Mouse (Mus musculus) lung, adult 18-20 months (tissue): Measurements from ENCODE around the gene Tll1.
A peak's percentile ranks its signal among the peaks of the same experiment; 100 is the strongest.

Source experiments
- DNase-seq, 2 experiments: peaks; one replicate each; pipeline ENCODE4 v3.0.0; 2022; ENCODE audit warnings: mixed read lengths in 2 of 2

The Tll1 gene

GRCm38 (mm10) chr8:64206024-64206385 lies at the start of gene Tll1:
Gene Tll1 (minus strand): TSS chr8:64206271.
- DNase-seq: peak; percentile 13

- DNase-seq: no peak
Measured at GRCm38 (mm10) chr8:64238645-64239044, 32.6 kb upstream of the Tll1 start.

GRCm38 (mm10) chr8:64221600-64221999 lies 15.5 kb upstream of the Tll1 start:
- peak; percentile 9 to 20 for DNase-seq

- no peak for DNase-seq
Measured at GRCm38 (mm10) chr8:64217644-64218043, 11.6 kb upstream of the Tll1 start.

GRCm38 (mm10) chr8:64216252-64216651 lies 10.2 kb upstream of the Tll1 start:
- DNase-seq: no peak

GRCm38 (mm10) chr8:64215374-64215773 lies 9.3 kb upstream of the Tll1 start:
- no peak for DNase-seq

DNA sequence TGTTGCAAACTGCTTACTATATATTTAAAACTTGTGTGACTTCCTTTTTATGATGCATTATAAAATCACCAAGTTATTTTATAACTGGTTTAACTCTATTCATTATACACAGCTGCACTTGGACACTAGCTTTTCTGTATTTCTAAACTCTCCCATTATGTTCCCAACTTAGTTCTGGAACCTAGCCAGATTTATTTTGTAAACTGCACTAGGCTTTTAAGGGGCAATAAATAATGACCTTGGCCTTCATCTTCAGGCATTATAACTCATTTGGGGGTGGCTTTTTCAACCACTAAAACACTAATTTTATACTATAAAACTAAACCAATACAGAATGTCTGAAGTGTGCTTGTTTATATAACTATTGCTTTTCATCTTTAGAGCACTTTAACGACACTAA lies 8.8 kb upstream of the Tll1 start:
- DNase-seq: no peak

DNA sequence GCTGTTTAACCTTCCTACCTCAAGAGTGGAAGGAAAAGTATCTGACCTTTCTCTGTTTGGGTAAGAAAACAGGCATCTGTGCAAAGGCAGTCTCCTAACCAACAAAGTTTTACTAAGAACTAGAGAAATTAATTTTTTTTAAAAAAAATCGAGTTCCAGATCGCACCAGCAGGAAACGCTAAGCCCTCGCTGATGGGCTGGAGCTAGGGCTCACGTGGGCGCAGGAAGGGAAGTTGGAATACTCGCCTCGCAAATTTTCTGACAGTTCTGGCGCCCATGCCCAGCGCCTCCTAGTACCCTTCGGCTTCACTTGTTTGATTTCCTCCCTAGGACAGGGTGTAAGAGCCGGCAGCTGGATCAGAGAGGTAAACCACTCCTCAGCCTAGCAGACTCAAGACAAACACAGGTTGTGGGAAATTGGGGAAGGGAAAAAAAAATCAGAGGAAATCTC lies 365 bp upstream of the Tll1 start:
- peak; percentile 36 to 39 for DNase-seq

GRCm38 (mm10) chr8:64205321-64206023 lies 599 bp downstream of the Tll1 start:
- DNase-seq: peak; percentile 14 to 28

- DNase-seq: peak; percentile 19 to 31
Measured at GRCm38 (mm10) chr8:64204801-64205311, 1.2 kb downstream of the Tll1 start.

DNA sequence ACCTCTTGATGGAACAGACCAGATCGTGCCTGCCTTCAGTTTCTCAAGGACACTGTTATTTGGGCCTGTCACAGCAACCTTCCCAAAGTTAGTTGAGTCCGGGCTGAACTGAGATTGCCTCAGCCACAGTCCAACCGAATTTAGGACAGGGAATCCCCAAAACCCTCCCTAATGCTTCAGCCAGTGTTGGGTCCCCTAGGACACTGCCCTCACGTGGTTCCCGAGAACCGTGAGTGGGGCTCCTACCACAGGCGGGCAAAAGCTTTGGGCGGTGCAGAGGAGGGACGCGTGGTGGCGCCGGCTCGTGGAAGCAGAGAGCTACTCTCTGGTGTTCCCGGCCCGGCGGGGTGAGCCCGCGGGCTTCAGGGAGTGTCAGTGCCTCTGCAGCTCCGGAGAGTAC lies 1.9 kb downstream of the Tll1 start:
- peak; percentile 75 to 82 for DNase-seq

- DNase-seq: no peak
Measured at GRCm38 (mm10) chr8:64198326-64198725, 7.7 kb downstream of the Tll1 start.

DNA sequence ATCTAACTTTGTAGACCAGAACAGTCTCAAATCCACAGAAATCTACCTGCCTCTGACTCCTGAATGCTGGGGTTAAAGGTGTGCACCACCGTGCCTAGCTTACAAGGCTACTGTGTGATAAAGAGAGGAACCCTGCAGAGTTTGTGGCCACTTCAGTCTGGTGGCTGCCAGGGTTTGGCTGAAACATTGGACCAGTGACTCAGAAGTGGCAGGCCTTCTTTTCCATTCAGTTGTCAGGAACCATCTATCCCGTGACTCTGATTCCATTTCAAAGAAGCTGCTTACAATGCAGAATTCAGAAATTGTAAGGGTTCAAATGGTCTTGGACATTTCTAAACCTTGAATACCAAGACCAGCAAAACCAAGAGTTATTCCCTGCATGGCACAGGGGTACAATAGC lies 12.7 kb downstream of the Tll1 start:
- no peak for DNase-seq

DNA sequence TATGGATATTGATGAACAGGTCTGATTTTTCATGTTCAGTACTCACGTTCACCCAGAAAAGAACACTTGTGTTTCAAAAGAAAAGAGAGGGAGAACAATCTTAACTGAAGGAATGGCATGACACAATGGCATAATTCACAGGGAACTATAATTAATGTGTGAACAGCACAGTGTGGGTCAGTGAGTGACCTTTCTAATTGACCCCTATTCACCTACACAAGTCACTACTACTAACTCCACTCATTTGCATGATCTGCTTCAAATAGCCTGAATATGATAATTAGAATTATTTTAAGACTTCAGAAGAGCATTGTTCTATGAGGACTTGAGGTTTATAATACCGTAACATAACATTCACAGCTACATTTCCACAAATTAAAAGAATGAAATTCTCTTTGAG lies 18.2 kb downstream of the Tll1 start:
- no peak for DNase-seq

DNA sequence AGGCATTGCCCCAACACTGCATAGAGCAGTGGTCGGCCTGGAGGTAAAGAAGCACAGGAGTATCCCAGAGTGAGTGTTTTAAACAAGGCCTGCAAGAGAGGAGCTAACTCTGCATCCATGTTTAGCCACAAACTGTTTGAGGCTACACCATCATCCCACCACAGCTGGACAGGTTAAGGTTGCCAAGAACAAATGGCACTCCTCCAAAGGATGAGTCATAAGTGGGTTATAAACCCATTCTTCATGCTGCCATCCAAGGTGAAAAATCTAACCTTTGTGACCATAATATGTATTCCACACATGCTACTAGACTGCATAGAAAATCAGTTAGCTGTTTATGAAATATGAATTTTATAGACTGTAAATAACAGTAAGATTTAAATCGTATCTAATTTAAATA lies 29.1 kb downstream of the Tll1 start:
- DNase-seq: no peak

- no peak for DNase-seq
Measured at GRCm38 (mm10) chr8:64174916-64175315, 31.2 kb downstream of the Tll1 start.

DNA sequence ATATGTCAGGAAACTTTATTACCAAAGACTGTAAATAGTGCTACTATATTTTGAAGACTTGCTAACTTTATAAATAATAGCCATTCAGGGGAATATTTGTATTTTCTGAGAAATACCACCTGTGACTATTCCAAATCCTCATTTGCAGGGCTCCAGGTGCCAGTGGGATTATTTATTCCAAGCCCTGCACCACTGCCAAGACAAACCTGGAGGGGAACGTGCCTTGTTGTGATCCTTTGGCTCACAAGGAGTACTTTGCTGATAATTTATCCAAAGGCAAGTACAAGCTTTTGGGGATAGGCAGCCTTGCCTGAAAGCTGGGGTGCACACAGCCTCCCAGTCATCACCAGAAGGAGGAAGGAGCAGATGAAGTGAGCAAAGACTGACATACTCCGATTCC lies 32.3 kb downstream of the Tll1 start:
- no peak for DNase-seq

DNA sequence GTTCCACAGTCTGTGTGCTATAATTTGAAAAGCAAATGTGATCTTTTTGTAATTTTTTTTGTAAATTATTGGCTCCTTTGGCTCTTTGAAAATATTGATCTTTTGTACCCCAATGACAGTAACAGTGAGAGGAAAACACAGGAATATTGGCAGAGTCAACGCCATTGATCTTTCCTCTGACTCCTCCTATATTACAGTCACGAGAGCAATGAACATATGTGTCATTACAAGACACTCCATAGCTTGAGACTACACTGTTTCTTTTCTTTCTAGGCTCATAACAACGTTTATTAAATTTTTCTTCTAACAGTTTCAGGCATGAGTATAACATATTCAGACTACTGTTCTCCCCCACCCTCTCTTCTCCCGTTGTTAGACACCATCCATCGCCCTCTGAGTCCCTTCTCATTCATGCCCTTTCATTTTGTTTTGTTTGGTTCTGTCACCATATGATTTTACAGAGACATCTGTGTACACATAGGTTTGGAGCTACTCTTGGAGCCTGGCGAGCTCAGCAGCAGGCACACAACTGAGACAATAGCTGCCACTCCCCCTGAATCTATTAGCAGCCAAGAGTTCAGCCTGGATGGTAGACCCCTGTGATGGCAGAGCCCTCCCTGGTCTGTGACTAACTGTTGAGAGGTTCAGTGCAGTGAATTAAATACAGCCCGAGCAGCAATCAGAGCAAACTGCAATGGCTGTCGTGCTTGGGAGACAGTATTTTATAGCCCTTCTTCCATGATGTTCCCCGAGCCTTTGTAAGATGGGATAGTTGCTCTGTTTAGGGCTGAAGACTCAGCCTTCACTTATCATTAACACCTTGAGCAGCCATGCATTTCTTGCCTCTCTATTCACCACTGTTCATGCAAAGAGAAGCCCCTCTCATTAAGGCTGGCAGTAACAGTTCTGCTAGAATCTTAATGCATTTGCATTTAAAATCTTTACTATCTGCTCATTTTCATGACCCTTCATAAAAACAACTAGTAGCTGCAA lies 52.9 kb downstream of the Tll1 start:
- no peak for DNase-seq

- DNase-seq: no peak
Measured at GRCm38 (mm10) chr8:64152216-64152804, 53.8 kb downstream of the Tll1 start.

GRCm38 (mm10) chr8:64136593-64136992 lies 69.5 kb downstream of the Tll1 start:
- DNase-seq: no peak

GRCm38 (mm10) chr8:64107190-64107589 lies 98.9 kb downstream of the Tll1 start:
- no peak for DNase-seq

DNA sequence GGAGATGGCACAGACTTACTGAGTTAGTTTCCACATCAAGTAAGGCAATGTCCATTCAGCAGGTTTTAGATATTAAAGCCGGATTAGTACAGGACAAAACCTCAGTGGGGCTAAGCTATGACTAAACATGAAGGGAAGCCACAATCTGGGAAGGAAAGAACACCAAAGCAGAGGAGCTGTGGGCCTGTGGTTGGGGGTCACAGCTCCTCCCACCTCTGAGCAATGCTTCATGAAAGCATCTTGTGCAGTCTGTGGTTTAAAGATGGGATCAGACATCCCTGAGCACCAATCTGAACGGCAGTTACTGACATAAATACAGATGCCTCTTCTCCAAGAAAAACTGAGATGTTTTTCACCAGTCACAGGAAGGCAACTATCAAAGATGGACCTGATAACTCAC lies 132.7 kb downstream of the Tll1 start:
- DNase-seq: no peak

DNA sequence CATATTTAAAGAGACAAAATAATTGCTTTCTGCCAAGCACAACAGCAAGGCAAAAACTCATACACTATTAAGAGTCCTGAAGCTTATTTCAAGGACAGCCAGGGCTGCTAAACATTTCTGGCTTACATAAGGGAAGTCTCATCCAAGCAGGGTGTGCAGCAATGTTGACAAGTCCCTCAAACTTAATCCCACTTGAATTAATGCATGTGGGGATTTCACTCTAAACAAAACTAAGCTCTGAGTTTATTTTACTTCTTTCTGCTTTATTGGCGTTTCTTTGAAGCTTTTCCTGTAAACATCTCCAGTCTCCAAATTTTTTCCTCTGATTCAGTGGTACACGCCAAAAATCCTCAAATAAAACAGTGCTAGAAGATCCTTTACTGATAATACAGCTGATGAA lies 146.2 kb downstream of the Tll1 start:
- no peak for DNase-seq
